Mouse (Mus musculus) cortical plate, adult 2 months (tissue): ENCODE measurements around the gene Scn3a. TPM values are rescaled to one million over a fixed set of nuclear protein-coding genes. Genes with fewer than 3 reads are reported as not detected.
A peak's percentile ranks its signal among the peaks of the same experiment; 100 is the strongest.

Experiments
- H3K27ac ChIP-seq: fragments of 200-500 bp; 2 replicates; pipeline ENCODE4 v1.5.1; 2012; ENCODE audit warnings: low read length, control low read depth, inconsistent platforms; ENCODE audit not compliant: insufficient read depth
- H3K4me1 ChIP-seq: fragments of 200-500 bp; 2 replicates; pipeline ENCODE4 v1.6.1; 2011; ENCODE audit warnings: low read length; ENCODE audit not compliant: control insufficient read depth, insufficient read depth
- H3K4me3 ChIP-seq: fragments of 200-500 bp; 2 replicates; pipeline ENCODE4 v1.5.1; 2011; ENCODE audit warnings: mild to moderate bottlenecking, low read length, control low read depth; ENCODE audit not compliant: insufficient read depth
- CTCF ChIP-seq: fragments of 200-500 bp; IDR thresholded peaks from 2 replicates; pipeline ENCODE4 v1.5.1; 2011; ENCODE audit warnings: mild to moderate bottlenecking, control low read depth, low read length; ENCODE audit not compliant: insufficient read depth; ENCODE audit errors: extremely low read depth
- POLR2A ChIP-seq: fragments of 200-500 bp; IDR thresholded peaks from 2 replicates; pipeline ENCODE4 v1.6.1; 2011; ENCODE audit warnings: mild to moderate bottlenecking, low read length, control low read depth; ENCODE audit not compliant: insufficient read depth; ENCODE audit errors: extremely low read depth
- polyA plus RNA-seq: library from polyadenylated mRNA; depleted of rRNA; stranded (reverse); fragments of >200 nt; gene quantifications from 2 replicates; pipeline ENCODE4 v1.2.3, GENCODE M21; 2012; rRNA removed

Scn3a gene
- polyA plus RNA-seq: 12.0 and 12.2 TPM in 2 replicates

DNA sequence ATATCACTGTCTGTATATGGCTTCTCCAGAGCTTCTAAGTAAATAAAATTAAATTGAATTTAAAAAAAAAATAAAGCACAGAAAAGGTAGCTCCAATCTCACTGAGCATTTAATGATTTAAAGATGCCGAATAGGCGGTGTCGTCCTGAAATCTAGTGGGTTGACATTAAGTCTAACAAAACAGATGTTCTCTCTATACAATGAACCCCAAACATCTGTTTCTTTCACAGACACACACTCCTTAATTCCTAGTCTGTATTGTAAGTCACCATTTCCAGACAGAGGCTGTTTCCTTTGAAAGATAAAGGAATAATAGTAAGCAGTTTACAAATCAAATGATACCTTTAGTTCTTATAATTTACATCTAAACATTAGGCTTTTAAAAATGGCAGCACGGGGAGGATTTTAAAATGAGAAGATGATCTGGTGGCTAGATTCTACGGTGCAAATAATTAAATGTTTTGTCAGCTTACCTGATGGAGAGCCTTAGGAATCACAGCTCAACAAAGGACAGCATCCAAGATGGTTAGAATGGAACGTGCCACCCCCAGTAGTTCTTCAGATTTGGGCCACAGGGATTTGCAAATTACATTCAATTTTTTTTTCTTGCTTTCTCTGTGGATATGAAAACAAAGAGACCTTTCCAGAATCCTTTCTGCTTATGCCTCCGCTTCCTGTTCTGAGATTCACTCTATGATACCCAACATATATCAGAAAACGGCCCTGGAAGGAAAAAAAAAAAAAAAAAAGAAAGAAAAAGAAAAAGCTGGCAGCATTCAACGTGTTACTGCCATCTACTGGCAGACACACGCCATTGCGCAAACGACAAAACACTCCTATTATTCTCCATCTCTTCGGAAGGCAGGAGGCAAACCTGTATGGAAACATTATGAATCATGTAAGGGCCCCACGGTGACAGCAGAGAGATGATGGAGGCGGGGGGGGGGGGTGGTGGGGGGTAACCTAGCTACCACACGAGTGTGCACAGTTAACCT, at the start of gene Scn3a:
Gene Scn3a, minus strand, starts transcription at position 835 of the 995 bp plus-strand sequence.
- Histone ChIP-seq H3K4me3 (peak within 1 kb of the TSS; percentile 85), H3K4me1 (peaks cover 10% of the 10 kb centered on the region), H3K27ac (peak within 1 kb of the TSS; percentile 75; the same call in 1 of the 2 replicates)
- no peak; the same call in 1 of the 2 replicates for TF ChIP-seq POLR2A
- peak; percentile 89 for TF ChIP-seq CTCF

DNA sequence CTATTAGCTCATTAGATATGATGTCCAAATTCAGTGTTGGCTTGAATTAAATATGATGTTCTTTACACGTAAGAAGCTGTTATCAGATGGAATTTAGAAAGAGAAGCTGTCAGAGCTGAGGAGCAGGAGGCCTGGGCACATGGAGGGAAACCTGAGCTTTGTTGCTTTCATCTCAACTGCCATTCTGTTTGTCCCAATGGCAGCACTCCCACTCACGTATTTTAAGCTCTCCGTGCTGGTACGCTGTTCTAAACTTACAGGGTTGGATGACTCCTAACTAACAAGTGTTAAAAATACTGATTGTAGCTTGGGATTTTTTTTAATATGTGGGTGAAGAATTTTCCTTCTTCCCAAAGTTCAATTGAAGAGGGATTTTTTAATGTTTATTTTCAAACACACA, 44.5 kb upstream of the Scn3a start:
- H3K4me1 ChIP-seq: no peaks in the 10 kb centered on the region; the same call in 1 of the 2 replicates
- no peak for TF ChIP-seq POLR2A
- no peak for TF ChIP-seq CTCF
- no peak overlapping the region for H3K27ac ChIP-seq
- no peak overlapping the region for H3K4me3 ChIP-seq

DNA sequence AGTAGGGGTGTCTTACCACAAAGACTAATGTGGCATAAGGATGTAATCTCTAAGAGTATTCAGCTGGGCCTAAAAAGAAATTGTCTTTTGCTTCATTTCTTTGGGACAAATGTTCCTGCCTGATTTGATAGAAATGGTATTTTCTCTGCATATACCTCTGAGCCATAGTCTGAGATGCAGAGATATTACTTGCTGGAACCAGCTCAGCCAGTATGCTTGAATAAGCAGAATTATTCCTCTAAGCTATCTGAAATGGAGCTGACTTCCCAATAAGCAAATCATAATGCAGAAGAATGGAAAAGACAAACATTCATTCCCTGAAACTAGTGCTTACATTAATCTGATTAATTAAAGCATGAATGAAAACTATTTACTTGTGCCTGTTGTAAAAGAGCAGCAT, 40.4 kb upstream of the Scn3a start:
- Histone ChIP-seq H3K4me3 (no peak overlapping the region), H3K4me1 (no peaks in the 10 kb centered on the region; the same call in 1 of the 2 replicates), H3K27ac (no peak overlapping the region)
- no peak for TF ChIP-seq CTCF

DNA sequence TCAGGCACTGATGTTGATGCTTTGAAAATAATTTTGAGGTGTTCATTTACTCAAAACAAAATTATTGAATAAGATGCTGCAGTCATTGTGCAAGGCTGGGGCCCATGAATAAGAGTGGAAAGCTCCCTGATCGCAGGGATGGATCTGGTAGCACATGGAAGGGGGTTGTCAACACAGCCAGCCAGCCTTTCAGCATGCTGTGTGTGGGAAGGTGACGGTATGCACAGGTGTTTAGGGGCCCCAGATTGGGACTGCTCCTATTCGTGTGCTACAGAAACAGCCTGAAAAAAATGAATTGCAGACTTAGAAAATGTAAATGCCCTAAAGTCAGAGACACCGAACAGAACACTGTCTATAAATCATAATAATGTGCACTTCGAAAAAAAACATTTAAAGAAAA, 20.3 kb upstream of the Scn3a start:
- Histone ChIP-seq H3K4me1 (no peaks in the 10 kb centered on the region), H3K4me3 (no peak overlapping the region), H3K27ac (no peak overlapping the region)
- no peak for TF ChIP-seq POLR2A
- no peak for TF ChIP-seq CTCF

DNA sequence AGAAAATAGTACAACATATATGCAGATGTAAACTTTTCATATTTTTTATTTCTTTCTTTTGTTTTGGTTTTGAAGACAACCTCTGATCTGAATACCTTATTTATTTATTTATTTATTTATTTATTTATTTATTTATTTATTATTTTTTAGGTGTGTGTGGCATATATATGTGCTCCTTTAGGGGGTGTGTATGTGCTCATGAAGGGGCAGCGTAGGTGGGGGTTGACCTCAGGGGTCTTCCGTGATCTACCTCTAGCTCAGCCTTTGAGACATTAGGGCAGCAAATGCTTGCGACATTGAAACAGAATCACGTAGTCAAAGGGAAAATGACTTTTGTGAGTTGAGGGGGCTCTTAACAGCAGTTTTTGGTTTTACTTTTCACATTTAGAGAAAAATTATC, 498 bp upstream of the Scn3a start:
- Histone ChIP-seq H3K27ac (no peak overlapping the region), H3K4me1 (peaks cover 10% of the 10 kb centered on the region), H3K4me3 (no peak overlapping the region)
- TF ChIP-seq CTCF (no peak), POLR2A (no peak)

DNA sequence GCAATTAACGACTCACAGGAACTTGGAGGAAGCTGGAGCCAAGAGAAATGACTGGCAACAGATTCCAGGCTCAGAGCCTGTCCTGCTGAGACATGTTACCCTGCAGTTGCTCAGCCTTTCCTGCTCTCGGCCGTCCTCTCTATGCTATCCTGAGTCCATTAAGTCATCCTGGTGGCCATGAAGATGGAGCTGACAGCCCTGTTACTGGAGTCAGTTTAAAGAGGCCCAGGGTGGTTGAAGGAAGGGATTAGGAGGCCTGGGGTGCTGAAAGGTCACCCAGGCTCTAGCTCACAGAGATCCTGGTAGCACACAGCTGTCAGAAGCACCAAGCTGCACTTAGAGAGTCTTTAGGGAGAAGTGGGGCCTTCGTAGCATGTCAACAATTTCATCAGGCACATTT, 3.5 kb downstream of the Scn3a start:
- TF ChIP-seq CTCF (no peak), POLR2A (no peak)
- H3K27ac ChIP-seq: no peak overlapping the region
- peaks cover 10% of the 10 kb centered on the region for H3K4me1 ChIP-seq
- no peak overlapping the region for H3K4me3 ChIP-seq

DNA sequence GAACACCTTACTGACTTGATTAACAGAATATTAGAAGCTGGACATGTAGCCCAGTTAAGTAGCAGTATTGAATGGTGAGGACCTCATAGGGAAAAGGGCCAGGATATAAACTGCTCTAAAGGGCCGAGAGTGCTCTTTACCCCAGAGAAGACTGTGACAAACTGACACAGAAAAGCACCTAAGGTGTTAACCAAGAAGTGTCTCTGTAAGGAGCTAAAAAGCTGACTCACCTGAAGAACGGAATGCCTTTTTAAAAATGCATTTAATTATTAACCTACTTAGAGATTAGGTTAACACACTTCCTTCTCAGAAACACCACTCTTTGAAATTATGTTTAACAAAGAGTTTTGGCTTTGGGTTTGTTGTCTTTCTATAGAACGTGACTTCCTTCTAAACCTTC, 9.7 kb downstream of the Scn3a start:
- no peak for TF ChIP-seq POLR2A
- TF ChIP-seq CTCF: no peak
- Histone ChIP-seq H3K27ac (no peak overlapping the region), H3K4me3 (no peak overlapping the region), H3K4me1 (no peaks in the 10 kb centered on the region)

DNA sequence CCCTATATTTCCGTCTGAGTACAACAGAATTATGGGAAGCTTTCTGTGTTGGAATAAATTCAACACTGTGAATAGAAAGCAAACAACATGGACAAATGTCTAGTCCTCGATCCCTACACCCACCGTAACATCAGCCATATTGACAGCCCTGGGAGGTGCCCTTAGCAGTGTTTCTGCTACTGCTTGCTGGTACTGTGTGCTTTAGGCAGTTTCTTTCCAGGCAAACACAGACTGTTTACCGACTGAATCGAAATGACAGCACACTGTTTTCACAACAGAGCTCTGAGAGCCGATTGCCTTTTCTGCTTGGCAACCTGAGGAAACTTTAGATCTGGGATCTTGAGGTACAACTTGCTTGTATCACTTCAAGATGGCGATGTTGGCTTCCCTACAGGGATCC, 12.8 kb downstream of the Scn3a start:
- TF ChIP-seq CTCF: no peak
- TF ChIP-seq POLR2A: no peak
- no peaks in the 10 kb centered on the region for H3K4me1 ChIP-seq
- H3K27ac ChIP-seq: no peak overlapping the region

DNA sequence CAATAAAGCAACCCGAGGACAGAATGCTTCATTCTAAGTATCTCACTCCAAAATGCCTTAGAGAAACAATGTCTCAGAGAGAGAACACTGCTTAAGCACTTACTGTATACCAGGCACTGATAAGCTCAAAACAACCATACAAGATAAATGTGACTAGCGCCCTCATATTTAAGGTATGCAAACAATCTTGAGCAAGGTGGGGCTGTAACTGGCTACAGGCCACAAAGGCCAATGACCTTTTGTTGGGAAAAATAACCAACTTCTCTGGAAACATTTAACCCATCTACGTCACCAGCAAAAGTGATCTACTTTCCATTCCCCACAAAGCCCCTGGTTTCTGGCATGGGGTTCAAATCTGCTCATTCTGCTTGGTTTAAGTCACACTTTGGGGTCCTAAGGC, 14.0 kb downstream of the Scn3a start:
- H3K4me3 ChIP-seq: no peak overlapping the region
- 0 out of 2 replicates have a peak, but pooled peaks cover 1% of the 10 kb centered on the region for H3K4me1 ChIP-seq
- no peak overlapping the region for H3K27ac ChIP-seq
- TF ChIP-seq POLR2A (no peak), CTCF (no peak)

More for the DNA sequence above, 12.8 kb downstream of the Scn3a start:
- no peak overlapping the region for H3K4me3 ChIP-seq

DNA sequence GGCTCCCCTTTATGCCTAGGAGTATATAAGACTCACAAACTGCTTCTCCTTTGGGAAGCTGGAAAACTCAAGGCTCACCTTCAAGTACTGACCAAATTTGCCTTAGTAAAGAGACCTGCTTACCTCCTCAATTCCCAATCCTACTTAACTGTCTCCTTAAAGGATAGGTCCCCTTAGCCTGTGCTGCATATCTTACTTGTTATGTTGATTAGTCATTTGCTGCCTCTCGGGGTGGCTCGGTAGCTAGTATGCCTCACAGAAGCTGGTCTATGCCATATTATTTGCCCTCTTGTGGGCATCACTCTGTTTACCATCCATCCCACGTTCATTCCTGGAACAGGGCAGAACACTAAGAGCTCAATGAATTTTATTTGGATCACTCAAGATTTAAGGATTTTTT, 14.7 kb downstream of the Scn3a start:
- TF ChIP-seq CTCF: no peak
- no peak for TF ChIP-seq POLR2A
- H3K4me1 ChIP-seq: 0 out of 2 replicates have a peak, but pooled peaks cover 1% of the 10 kb centered on the region
- no peak overlapping the region for H3K27ac ChIP-seq

More for the DNA sequence above, 14.7 kb downstream of the Scn3a start:
- no peak overlapping the region for H3K4me3 ChIP-seq
